Mouse (Mus musculus) lung, postnatal 0 days (tissue): ENCODE data around the gene Dclre1b. TPM values are rescaled to one million over a fixed set of nuclear protein-coding genes. Genes with fewer than 3 reads are reported as not detected.

Experiments
- ATAC-seq: fragments of 200-750 bp; cut with Nextera tagmentation; 2 replicates; pipeline ENCODE4 v1.8.0; 2017; ENCODE audit warnings: moderate library complexity
- DNase-seq: peaks from one replicate; pipeline ENCODE4 v3.0.0-alpha.2; 2016; ENCODE audit warnings: low spot score
- H3K27ac ChIP-seq: fragments of 300-500 bp; sonication (generic); 2 replicates; pipeline ENCODE4 v1.5.1; 2014; ENCODE audit warnings: antibody characterized with exemption, mild to moderate bottlenecking, low read length, mixed read lengths
- H3K27me3 ChIP-seq: fragments of 300-500 bp; sonication (generic); replicated peaks from 2 replicates; pipeline ENCODE4 v1.6.1; 2014; ENCODE audit warnings: low read length, mixed read lengths; ENCODE audit not compliant: insufficient read depth
- H3K36me3 ChIP-seq: fragments of 300-500 bp; sonication (generic); 2 replicates; pipeline ENCODE4 v1.6.1; 2014; ENCODE audit warnings: low read length, mixed read lengths; ENCODE audit not compliant: insufficient read depth
- H3K4me1 ChIP-seq: fragments of 300-500 bp; sonication (generic); 2 replicates; pipeline ENCODE4 v1.6.1; 2014; ENCODE audit warnings: antibody characterized with exemption, low read depth, low read length, mixed read lengths; ENCODE audit not compliant: insufficient read depth
- H3K4me2 ChIP-seq: fragments of 300-500 bp; sonication (generic); replicated peaks from 2 replicates; pipeline ENCODE4 v1.6.1; 2014; ENCODE audit warnings: low read depth, mild to moderate bottlenecking, low read length, moderate library complexity, mixed read lengths
- H3K4me3 ChIP-seq: fragments of 300-500 bp; sonication (generic); 2 replicates; pipeline ENCODE4 v1.5.1; 2014; ENCODE audit warnings: low read depth, low read length
- H3K9ac ChIP-seq: fragments of 300-500 bp; sonication (generic); replicated peaks from 2 replicates; pipeline ENCODE4 v1.6.1; 2014; ENCODE audit warnings: low read depth, mild to moderate bottlenecking
- H3K9me3 ChIP-seq: fragments of 300-500 bp; sonication (generic); 2 replicates; pipeline ENCODE4 v1.6.1; 2016; ENCODE audit warnings: low read length, mixed read lengths
- CTCF ChIP-seq: IDR thresholded peaks from 2 replicates; pipeline ENCODE4 v1.5.1; 2016; ENCODE audit warnings: antibody characterized with exemption, mild to moderate bottlenecking
- EP300 ChIP-seq: IDR thresholded peaks from 2 replicates; pipeline ENCODE4 v1.6.1; 2016; ENCODE audit warnings: antibody characterized with exemption, mild to moderate bottlenecking, control low read depth
- WGBS: fragments of 180-500 bp; shearing (Covaris S2); extraction: QIAGEN DNeasy Blood & Tissue Kit; methylation state at CpG from one replicate; pipeline ENCODE4 v1.1.7; 2014; 5-methylcytosine and 5-hydroxymethylcytosine counted together
- polyA plus RNA-seq: library from polyadenylated mRNA; unstranded; fragments of >200 nt; fragmentation: Nextera tagmentation; extraction: Ambion mirVana; gene quantifications from 2 replicates; pipeline ENCODE4 v1.2.1, GENCODE M21; 2015

The Dclre1b gene
- polyA plus RNA-seq, 1 experiment from 2014 or later, result 18.0 TPM

GRCm38 (mm10) chr3:103827548-103827947 is 18.3 kb upstream of the Dclre1b start:
- H3K4me1 ChIP-seq, result no peaks in the 10 kb centered on the region
- ATAC-seq (no peak), DNase-seq (no peak)
- H3K27ac ChIP-seq, result no peak overlapping the region
- no peak overlapping the region for H3K9ac ChIP-seq
- TF ChIP-seq CTCF, result peak; percentile 35; the same call in 1 of the 2 replicates
- no peak for TF ChIP-seq EP300
- H3K36me3 ChIP-seq, result 0 out of 2 replicates have a peak, but pooled peaks cover 3% of the 10 kb centered on the region
- H3K4me2 ChIP-seq, result no peak overlapping the region
- no peaks in the 10 kb centered on the region for H3K27me3 ChIP-seq
- no peaks in the 10 kb centered on the region for H3K9me3 ChIP-seq
- no peak overlapping the region for H3K4me3 ChIP-seq

GRCm38 (mm10) chr3:103810967-103811366 is 1.7 kb upstream of the Dclre1b start:
- H3K9ac ChIP-seq, result no peak overlapping the region
- H3K36me3 ChIP-seq, result peaks cover 9% of the 10 kb centered on the region
- TF ChIP-seq EP300, result no peak
- ATAC-seq (no peak), DNase-seq (no peak)
- no peaks in the 10 kb centered on the region for H3K27me3 ChIP-seq
- H3K9me3 ChIP-seq, result no peaks in the 10 kb centered on the region
- no peak overlapping the region for H3K27ac ChIP-seq
- H3K4me3 ChIP-seq, result no peak overlapping the region
- no peak overlapping the region for H3K4me2 ChIP-seq
- peaks cover 7% of the 10 kb centered on the region; the same call in 1 of the 2 replicates for H3K4me1 ChIP-seq
- WGBS, result 85% methylated on average over 6 of the region's 6 CpGs

- Histone ChIP-seq H3K4me3 (peak overlapping the region; percentile 72), H3K4me2 (peak overlapping the region; percentile 75), H3K9me3 (no peaks in the 10 kb centered on the region), H3K27ac (peak overlapping the region; percentile 99), H3K27me3 (no peaks in the 10 kb centered on the region), H3K4me1 (peaks cover 7% of the 10 kb centered on the region; the same call in 1 of the 2 replicates), H3K9ac (peak overlapping the region; percentile 91), H3K36me3 (peaks cover 5% of the 10 kb centered on the region)
- DNase-seq (peak; percentile 50), ATAC-seq (peak; percentile 43)
- under 1% methylated on average over 13 of the region's 14 CpGs for WGBS
- TF ChIP-seq CTCF, result no peak
- no peak for TF ChIP-seq EP300
Measured at GRCm38 (mm10) chr3:103809799-103810150, 531 bp upstream of the Dclre1b start.

GRCm38 (mm10) chr3:103805671-103806070 is 3.6 kb downstream of the Dclre1b start:
- TF ChIP-seq EP300 (peak; percentile 30; the same call in 1 of the 2 replicates), CTCF (no peak)
- Histone ChIP-seq H3K27ac (peak overlapping the region; percentile 26; the same call in 1 of the 2 replicates), H3K36me3 (no peaks in the 10 kb centered on the region), H3K4me3 (no peak overlapping the region), H3K4me1 (peaks cover 20% of the 10 kb centered on the region), H3K9me3 (no peaks in the 10 kb centered on the region), H3K27me3 (no peaks in the 10 kb centered on the region), H3K4me2 (no peak overlapping the region), H3K9ac (no peak overlapping the region)
- ATAC-seq (no peak), DNase-seq (peak; percentile 73)
- whole genome bisulfite sequencing, result 60% methylated on average over 1 of the region's 1 CpGs

- no peak for ATAC-seq
- WGBS, result 70% methylated on average over 8 of the region's 8 CpGs
Measured at GRCm38 (mm10) chr3:103802861-103803260, 6.4 kb downstream of the Dclre1b start.

GRCm38 (mm10) chr3:103801631-103802531 is 7.4 kb downstream of the Dclre1b start:
- no peaks in the 10 kb centered on the region for H3K9me3 ChIP-seq
- peaks cover 13% of the 10 kb centered on the region for H3K4me1 ChIP-seq
- WGBS, result 7% methylated on average over 10 of the region's 10 CpGs
- H3K9ac ChIP-seq, result no peak overlapping the region
- H3K36me3 ChIP-seq, result no peaks in the 10 kb centered on the region
- peak overlapping the region; percentile 33 for H3K4me2 ChIP-seq
- peak; percentile 99 for DNase-seq
- peak overlapping the region; percentile 90 for H3K27ac ChIP-seq
- peak; percentile 96 for ATAC-seq
- TF ChIP-seq CTCF (no peak), EP300 (peak; percentile 81)
- H3K4me3 ChIP-seq, result no peak overlapping the region; the same call in 1 of the 2 replicates
- H3K27me3 ChIP-seq, result no peaks in the 10 kb centered on the region

More at GRCm38 (mm10) chr3:103802861-103803260, 6.4 kb downstream of the Dclre1b start:
- Histone ChIP-seq H3K9ac (no peak overlapping the region), H3K4me3 (no peak overlapping the region), H3K27ac (peak overlapping the region; percentile 90), H3K36me3 (no peaks in the 10 kb centered on the region), H3K4me2 (no peak overlapping the region), H3K4me1 (peaks cover 13% of the 10 kb centered on the region), H3K27me3 (no peaks in the 10 kb centered on the region), H3K9me3 (no peaks in the 10 kb centered on the region)
- TF ChIP-seq CTCF (no peak), EP300 (no peak)
- no peak for DNase-seq
